In genomic region chr5:76159555-76159954, GRCm38 (mm10) we compare ENCODE assay signal across 12 mouse cellular contexts.
"Had no signal": no experiment of that assay in that cellular context is flagged by ENCODE, and none has a peak within 500 bp of the region (broad histone marks: within the 10 kb centered on the region; RNA-seq: fewer than 3 reads in every experiment).

No protein-coding gene starts in this region.

- H3K9ac ChIP-seq: kidney, embryonic 15.5 days; midbrain, embryonic 15.5 days; neural tube, embryonic 12.5 days had no signal

- H3K4me1 ChIP-seq: midbrain, embryonic 15.5 days; neural tube, embryonic 12.5 days had no signal

- H3K9me3 ChIP-seq: kidney, embryonic 15.5 days; midbrain, embryonic 15.5 days; neural tube, embryonic 12.5 days had no signal

- H3K27me3 ChIP-seq: kidney, embryonic 15.5 days; midbrain, embryonic 15.5 days; neural tube, embryonic 12.5 days had no signal

- H3K36me3 ChIP-seq: midbrain, embryonic 15.5 days had no signal

- H3K4me2 ChIP-seq: kidney, embryonic 15.5 days; midbrain, embryonic 11.5 days; midbrain, embryonic 15.5 days; neural tube, embryonic 12.5 days had no signal

- ATAC-seq: midbrain, embryonic 15.5 days had no signal

- DNase-seq: kidney, adult 18-20 months; kidney, postnatal 25 days; lung, adult 18-20 months; lung, postnatal 4 days; right cerebral cortex, postnatal 14 days; thymus, adult 18-20 months; thymus, postnatal 14 days had no signal

- H3K4me3 ChIP-seq: kidney, embryonic 15.5 days; left cerebral cortex, adult 2 months; midbrain, embryonic 15.5 days; neural tube, embryonic 12.5 days had no signal

- H3K27ac ChIP-seq: kidney, embryonic 15.5 days; left cerebral cortex, adult 2 months; midbrain, embryonic 15.5 days; neural tube, embryonic 12.5 days had no signal
